Mouse (Mus musculus) kidney, postnatal 4 days (tissue): ENCODE results near the gene Tldc1.

Experiments used
- DNase-seq, 2 experiments: peaks; one replicate each; pipeline ENCODE4 v3.0.0; 2021; ENCODE audit warnings: mixed read lengths in 2 of 2

Gene Tldc1

GRCm38 (mm10) chr8:119765311-119765710 is 12.9 kb downstream of the Tldc1 start:
- no peak for DNase-seq

GRCm38 (mm10) chr8:119762226-119763220 is 15.7 kb downstream of the Tldc1 start:
- no peak for DNase-seq

- DNase-seq = no peak
Observed at GRCm38 (mm10) chr8:119761692-119762091, 16.5 kb downstream of the Tldc1 start.

GRCm38 (mm10) chr8:119756538-119756937 is 21.7 kb downstream of the Tldc1 start:
- peak in 1 of 2 experiments; percentile 21 for DNase-seq

- DNase-seq = no peak
Observed at GRCm38 (mm10) chr8:119756147-119756461, 22.1 kb downstream of the Tldc1 start.

- DNase-seq = peak; percentile 52 to 61
Observed at GRCm38 (mm10) chr8:119755238-119756146, 22.7 kb downstream of the Tldc1 start.

- DNase-seq = no peak
Observed at GRCm38 (mm10) chr8:119744604-119745003, 33.6 kb downstream of the Tldc1 start.

- peak; percentile 80 to 83 for DNase-seq
Observed at GRCm38 (mm10) chr8:119743291-119744026, 34.8 kb downstream of the Tldc1 start.

- no peak for DNase-seq
Observed at GRCm38 (mm10) chr8:119742409-119742808, 35.8 kb downstream of the Tldc1 start.

- DNase-seq = no peak
Observed at GRCm38 (mm10) chr8:119740634-119741033, 37.6 kb downstream of the Tldc1 start.

- DNase-seq = no peak
Observed at GRCm38 (mm10) chr8:119738129-119738907, 39.9 kb downstream of the Tldc1 start.

- no peak for DNase-seq
Observed at GRCm38 (mm10) chr8:119737093-119737900, 40.9 kb downstream of the Tldc1 start.

- no peak for DNase-seq
Observed at GRCm38 (mm10) chr8:119736348-119736917, 41.8 kb downstream of the Tldc1 start.

- DNase-seq = no peak
Observed at GRCm38 (mm10) chr8:119732072-119732471, 46.1 kb downstream of the Tldc1 start.

GRCm38 (mm10) chr8:119728351-119728895 is 49.8 kb downstream of the Tldc1 start:
- DNase-seq = no peak

- no peak for DNase-seq
Observed at GRCm38 (mm10) chr8:119727093-119727492, 51.1 kb downstream of the Tldc1 start.

- DNase-seq = no peak
Observed at GRCm38 (mm10) chr8:119724596-119724995, 53.6 kb downstream of the Tldc1 start.

- no peak for DNase-seq
Observed at GRCm38 (mm10) chr8:119723676-119724075, 54.5 kb downstream of the Tldc1 start.

- no peak for DNase-seq
Observed at GRCm38 (mm10) chr8:119722348-119722747, 55.9 kb downstream of the Tldc1 start.

GRCm38 (mm10) chr8:119719011-119719501 is 59.2 kb downstream of the Tldc1 start:
- DNase-seq = no peak
